Mouse (Mus musculus) cerebellum, postnatal 14 days (tissue): ENCODE results near the gene Zfp57.
"Not testable (repeated sequence)": the region's sequence is repeated elsewhere in the genome, so short reads cannot be mapped to it uniquely, and the experiment has no call there.

ENCODE experiments used
- DNase-seq, 2 experiments: peaks; one replicate each; pipeline ENCODE4 v3.0.0; 2021; ENCODE audit warnings: mixed read lengths in 2 of 2

The Zfp57 gene

DNA sequence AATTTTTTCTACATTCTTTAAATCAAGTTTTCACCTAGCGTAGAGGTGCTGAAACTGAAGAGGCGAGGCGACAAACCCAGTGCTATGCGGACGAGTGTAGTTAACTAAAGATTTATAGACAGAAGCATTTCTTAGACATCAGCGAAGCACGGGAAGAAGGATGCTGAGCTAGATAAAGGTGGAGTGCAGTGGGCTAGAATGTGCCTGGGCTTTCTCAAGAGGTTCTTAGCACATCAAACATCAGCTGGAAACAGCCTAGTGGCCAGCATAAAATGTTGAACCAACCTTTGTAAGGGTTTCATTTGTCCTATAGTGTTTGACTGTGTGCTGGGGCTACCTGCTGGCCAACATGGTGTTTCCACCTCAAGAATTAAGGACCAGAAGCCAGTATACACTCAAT lies at the start of gene Zfp57:
Zfp57 (plus strand) TSS at position 301 of the 400 bp plus-strand sequence.
- DNase-seq = no peak

DNA sequence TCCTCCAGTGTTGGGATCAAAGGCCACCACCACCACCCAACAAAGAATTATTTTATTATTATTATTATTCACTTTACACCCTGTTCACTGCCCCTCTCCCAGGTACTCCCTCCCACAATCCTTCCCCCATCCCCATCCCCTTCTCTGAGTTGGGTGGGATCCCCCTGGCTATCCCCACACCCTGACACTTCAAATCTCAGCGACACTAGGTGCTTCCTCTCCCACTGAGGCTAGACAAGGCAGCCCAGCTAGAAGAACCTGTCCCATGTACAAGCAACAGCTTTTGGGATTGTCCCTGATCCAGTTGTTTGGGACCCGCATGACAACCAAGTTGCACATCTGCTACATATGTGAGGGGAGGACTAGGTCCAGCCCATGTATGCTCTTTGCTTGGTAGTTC lies 48.3 kb upstream of the Zfp57 start:
- DNase-seq = no peak

- DNase-seq = no peak
These were observed 47.9 kb upstream of the Zfp57 start for GRCm38 (mm10) chr17:36953062-36953461.

GRCm38 (mm10) chr17:36957999-36958743 lies 42.8 kb upstream of the Zfp57 start, which contains the start of the genes Znrd1 and Znrd1as:
Gene Znrd1 (minus strand): TSS chr17:36958559.
Gene Znrd1as (plus strand): TSS chr17:36958592.
- peak; percentile 93 to 95 for DNase-seq

- peak in 1 of 2 experiments; percentile 23 for DNase-seq
These were observed 42.1 kb upstream of the Zfp57 start for GRCm38 (mm10) chr17:36958884-36959283.

DNA sequence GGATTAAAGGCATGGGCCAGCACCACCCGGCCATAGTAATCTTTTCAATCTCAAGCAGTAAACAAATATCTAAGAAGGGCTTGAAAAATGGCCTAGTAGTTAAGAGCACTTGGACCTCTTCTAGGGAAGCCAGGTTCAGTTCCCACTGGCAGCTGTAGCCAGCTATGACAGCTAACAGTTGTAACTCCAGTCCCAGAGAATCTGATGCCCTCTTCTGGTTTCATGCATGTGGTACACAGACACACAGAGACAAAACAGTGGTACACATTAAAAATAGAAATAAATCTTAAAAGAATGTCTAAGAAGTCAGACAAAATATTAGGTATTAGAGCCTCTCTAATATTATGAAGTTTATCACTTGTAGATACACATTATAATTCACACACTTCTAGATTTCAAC lies 39.8 kb upstream of the Zfp57 start:
- no peak for DNase-seq

GRCm38 (mm10) chr17:36966875-36967274 lies 34.1 kb upstream of the Zfp57 start:
- no peak for DNase-seq

GRCm38 (mm10) chr17:36970316-36970890 lies 30.6 kb upstream of the Zfp57 start:
- no peak for DNase-seq

DNA sequence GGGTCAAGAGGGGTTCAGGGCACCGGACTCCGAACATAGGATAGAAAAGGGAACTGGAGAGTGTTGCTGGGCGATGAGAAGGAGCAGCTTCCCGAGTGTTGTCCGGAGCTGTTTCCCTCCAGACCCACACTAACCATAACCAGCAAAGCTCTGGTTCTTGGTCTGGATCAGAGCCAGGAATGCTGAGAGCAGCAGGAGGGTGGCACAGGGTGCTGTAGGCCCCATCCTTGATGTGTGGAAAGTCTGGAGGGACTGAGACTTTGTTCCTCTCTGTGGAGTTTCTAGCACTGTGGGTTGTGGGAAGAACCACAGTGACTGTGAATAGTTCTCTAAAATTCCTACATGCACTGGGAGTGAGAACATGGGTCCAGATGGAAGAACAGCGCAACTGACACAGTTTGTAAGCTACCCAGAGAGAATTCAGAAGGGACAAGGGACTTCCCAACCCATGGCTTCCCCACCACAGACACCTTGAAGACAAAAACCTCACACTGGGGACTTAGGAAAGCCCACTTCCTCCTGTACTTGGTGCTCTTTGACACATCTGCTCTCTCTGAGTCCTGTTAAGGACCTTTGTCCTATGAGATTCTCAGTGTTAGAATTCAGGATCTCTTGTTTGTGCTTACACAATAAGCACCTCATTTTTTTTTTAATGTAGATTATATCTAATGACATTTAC lies 29.7 kb upstream of the Zfp57 start:
- no peak for DNase-seq

DNA sequence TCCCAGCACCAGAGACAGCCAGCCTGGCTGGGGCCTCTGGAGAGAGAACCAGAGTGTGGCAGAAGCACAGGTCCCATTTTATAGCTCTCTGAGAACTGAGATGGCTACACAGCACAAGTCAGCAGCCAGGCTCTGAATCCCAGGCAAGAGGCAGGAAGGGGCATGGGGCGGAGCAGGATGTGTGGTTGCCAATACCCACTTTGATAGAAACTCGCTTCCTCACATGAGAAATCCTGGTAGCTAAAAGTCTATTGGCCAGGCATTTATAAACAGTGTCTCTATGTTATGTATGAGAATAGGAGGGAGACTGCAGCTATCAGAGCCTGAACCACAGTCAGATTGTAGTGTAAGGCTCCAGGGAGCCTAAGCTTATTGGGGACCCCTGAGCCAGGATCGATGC lies 28.2 kb upstream of the Zfp57 start:
- DNase-seq = no peak

- no peak for DNase-seq
These were observed 27.6 kb upstream of the Zfp57 start for GRCm38 (mm10) chr17:36973271-36973787.

GRCm38 (mm10) chr17:36981221-36981813 lies 19.6 kb upstream of the Zfp57 start, which contains the start of gene 2410137M14Rik:
Gene 2410137M14Rik (minus strand): TSS chr17:36981237.
- DNase-seq = no peak

DNA sequence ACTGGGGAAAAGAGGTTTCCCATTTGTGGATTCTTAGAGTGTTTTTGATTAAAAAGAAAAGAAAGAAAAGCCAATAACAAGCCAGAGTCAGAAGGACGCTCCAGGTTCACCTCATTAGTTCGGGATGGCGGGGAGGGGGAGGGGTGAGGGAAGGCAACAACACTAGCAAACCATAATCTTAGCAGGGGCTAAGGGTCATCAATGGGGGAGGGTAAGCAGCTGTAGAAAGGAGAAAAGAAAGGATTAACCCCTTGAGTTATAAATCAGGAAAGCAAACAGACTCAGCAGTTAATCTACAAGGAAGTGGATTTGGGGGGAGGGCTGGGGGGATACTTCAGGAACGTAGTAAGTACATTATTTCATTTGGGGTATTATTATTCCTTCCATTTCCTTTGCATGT lies 19.1 kb upstream of the Zfp57 start:
- no peak for DNase-seq

- DNase-seq = no peak
These were observed 18.5 kb upstream of the Zfp57 start for GRCm38 (mm10) chr17:36982253-36983155.

- DNase-seq = no peak
These were observed 12.5 kb upstream of the Zfp57 start for GRCm38 (mm10) chr17:36988475-36988874.

GRCm38 (mm10) chr17:36989437-36989836 lies 11.5 kb upstream of the Zfp57 start, which contains the start of gene H2-M5:
Gene H2-M5 (minus strand): TSS chr17:36989537.
- DNase-seq = no peak

GRCm38 (mm10) chr17:36990630-36991029 lies 10.3 kb upstream of the Zfp57 start:
- not testable (repeated sequence) for DNase-seq

- DNase-seq = no peak
These were observed 8.4 kb upstream of the Zfp57 start for GRCm38 (mm10) chr17:36992336-36993104.

- DNase-seq = no peak
These were observed 7.1 kb upstream of the Zfp57 start for GRCm38 (mm10) chr17:36993770-36994325.

DNA sequence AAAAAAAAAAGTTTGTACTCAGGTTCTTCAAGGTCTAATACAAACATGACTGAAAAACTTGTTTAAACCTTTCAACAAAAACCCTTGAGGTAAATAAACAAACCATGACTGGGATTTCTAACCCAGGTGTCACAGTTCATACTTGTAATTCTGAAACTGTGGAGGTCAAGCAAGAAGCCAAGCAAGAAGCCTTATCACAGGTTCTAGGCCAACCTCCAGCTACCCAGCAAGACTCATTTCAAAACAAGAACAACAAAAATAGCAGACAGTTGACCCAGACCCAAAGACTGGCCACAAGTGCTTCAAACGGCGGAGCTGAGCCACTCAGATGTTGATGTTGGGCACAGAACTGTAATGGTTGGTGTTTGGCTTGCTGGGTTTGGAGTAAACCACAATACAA lies 6.4 kb upstream of the Zfp57 start:
- DNase-seq = no peak

DNA sequence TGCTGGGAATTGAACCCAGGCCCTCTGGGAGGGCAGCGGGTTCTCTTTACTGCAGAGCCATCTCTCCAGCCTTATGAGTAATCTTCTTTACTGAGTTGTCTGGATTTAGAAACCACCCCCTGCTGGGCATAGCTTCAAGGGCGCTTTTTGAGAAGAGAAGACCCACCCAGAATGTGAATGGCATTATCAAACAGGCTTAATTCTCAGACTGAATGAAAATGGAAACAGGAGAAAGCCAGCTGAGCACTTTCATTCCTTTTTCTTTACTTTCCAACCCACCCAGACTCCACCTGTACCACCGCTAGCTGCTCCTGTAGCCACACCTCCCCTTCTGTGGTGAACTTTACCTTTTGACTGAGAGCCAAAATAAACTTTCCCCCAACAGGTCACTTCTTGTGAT lies 5.5 kb upstream of the Zfp57 start:
- no peak for DNase-seq
